Mouse (Mus musculus) effector memory CD4-positive, alpha-beta T cell, adult 5 months (primary cell): ENCODE measurements around the gene Tead4. TPM values are rescaled to one million over a fixed set of nuclear protein-coding genes. Genes with fewer than 3 reads are reported as not detected.

Source experiments
- polyA plus RNA-seq: library from polyadenylated mRNA; unstranded; fragments of 100-300 nt; shearing (Covaris generic); gene quantifications from one replicate; pipeline ENCODE4 v1.2.1, GENCODE M21; 2017

The Tead4 gene
- polyA plus RNA-seq: not detected

GRCm38 (mm10) chr6:128300134-128301001 lies at the start of gene Tead4:
Gene Tead4, minus strand, starts transcription at chr6:128300823.

Other genes with a start within 250 kb of the Tead4 start
- 0.16 TPM for gene Tspan9, start 157.2 kb downstream of the Tead4 start, polyA plus RNA-seq
- 1.3 TPM for gene Tulp3, start 55.0 kb upstream of the Tead4 start, polyA plus RNA-seq
- gene Rhno1, start 62.1 kb upstream of the Tead4 start, polyA plus RNA-seq: 48.0 TPM
- 2.2 TPM for gene Foxm1, start 62.1 kb upstream of the Tead4 start, polyA plus RNA-seq
- gene Tex52, start 74.6 kb upstream of the Tead4 start, polyA plus RNA-seq: not detected
- gene Gm44596, start 74.7 kb upstream of the Tead4 start, polyA plus RNA-seq: not detected
- 0.44 TPM for gene Nrip2, start 98.5 kb upstream of the Tead4 start, polyA plus RNA-seq
- 32.3 TPM for gene Itfg2, start 124.1 kb upstream of the Tead4 start, polyA plus RNA-seq
- gene Fkbp4, start 137.9 kb upstream of the Tead4 start, polyA plus RNA-seq: 130 TPM
- not detected for gene Pzp, start 225.9 kb upstream of the Tead4 start, polyA plus RNA-seq